Comparison of ENCODE assay signal across 17 mouse cellular contexts in genomic region chr10:20827473-20827872, GRCm38 (mm10).
DNase-seq lines count a peak whose midpoint lies in the region; ATAC-seq lines count a peak whose summit lies in the region.
"Had no signal": no experiment of that assay in that cellular context is flagged by ENCODE, and none has a peak within 500 bp of the region (broad histone marks: within the 10 kb centered on the region; RNA-seq: fewer than 3 reads in every experiment).

No protein-coding gene starts in this region.

- 0 out of 2 replicates have a peak, but pooled peaks have one; percentile 32 for ATAC-seq in common myeloid progenitor, adult 5-6 weeks (replicated peaks; ENCODE audit: low read depth, poor library complexity, severe bottlenecking)
- peak; percentile 59 for ATAC-seq in megakaryocyte, adult 5-6 weeks (ENCODE audit: poor library complexity, severe bottlenecking)
- ATAC-seq: activated CD4-positive, CD25-positive, alpha-beta regulatory T cell, adult 4 months; forebrain, embryonic 15.5 days; hindbrain, embryonic 16.5 days had no signal

- peak; percentile 17 for DNase-seq in 416B (ENCODE audit: low read depth)
- no peak for DNase-seq in Muller cell, postnatal 12 days (ENCODE audit: inconsistent ontology term)
- no peak for DNase-seq in thymus, postnatal 4 days
- no peak for DNase-seq in cerebellum, postnatal 10 days
- DNase-seq: adrenal gland, adult 8-10 months; adrenal gland, postnatal 25 days; cerebellum, adult 18-20 months; cerebellum, adult 9-10 months; cerebellum, postnatal 25 days; embryo, embryonic 11 days; gastrocnemius, postnatal 25 days; heart, postnatal 36 days had no signal
